Mouse (Mus musculus): Measurements from ENCODE around the gene Gm37240. TPM values are rescaled to one million over a fixed set of nuclear protein-coding genes. Genes with fewer than 3 reads are reported as not detected.
A peak's percentile ranks its signal among the peaks of the same experiment; 100 is the strongest.

Gene Gm37240
- total and polyA plus RNA-seq, 3 experiments: not detected

DNA sequence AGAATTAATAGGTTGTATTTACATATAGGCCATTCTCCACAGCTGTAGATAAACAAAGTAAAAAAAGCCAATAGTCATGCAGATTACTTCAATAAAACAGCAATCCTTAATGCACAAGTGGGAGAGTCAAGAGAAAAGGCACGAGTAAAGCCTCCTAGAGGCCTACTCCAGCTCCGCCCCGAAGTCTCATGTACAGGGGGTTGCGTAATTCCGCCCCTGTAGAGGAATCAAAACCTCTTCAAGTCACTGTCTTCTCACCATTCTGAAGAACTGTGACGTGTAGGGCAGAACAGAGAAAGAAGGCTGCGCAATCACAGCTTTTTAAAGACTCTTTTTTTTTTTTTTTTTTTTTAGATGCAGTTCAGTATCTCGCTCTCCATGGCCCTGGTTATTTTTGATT is 393.5 kb downstream of the Gm37240 start:
- no peaks in the 10 kb centered on the region for H3K9me3 ChIP-seq (replicated peaks)
- TF ChIP-seq GATA2 (IDR thresholded peaks at IDR 0.05; ENCODE audit: borderline replicate concordance, low read depth, low read length): no peak
- H3K4me3 ChIP-seq (ENCODE audit: low read depth, low read length): no peak overlapping the region
- DNase-seq (ENCODE audit: low spot score) (no peak), ATAC-seq (ENCODE audit: extremely low read depth, insufficient number of reproducible peaks, low FRiP score, poor library complexity, severe bottlenecking) (no peak)
- H3K4me1 ChIP-seq (ENCODE audit: insufficient read depth, low read depth, low read length): no peaks in the 10 kb centered on the region
- no peaks in the 10 kb centered on the region for H3K36me3 ChIP-seq (replicated peaks)
- peaks cover 5% of the 10 kb centered on the region; the same call in 1 of the 2 replicates for H3K27me3 ChIP-seq (ENCODE audit: insufficient read depth, low read length)

DNA sequence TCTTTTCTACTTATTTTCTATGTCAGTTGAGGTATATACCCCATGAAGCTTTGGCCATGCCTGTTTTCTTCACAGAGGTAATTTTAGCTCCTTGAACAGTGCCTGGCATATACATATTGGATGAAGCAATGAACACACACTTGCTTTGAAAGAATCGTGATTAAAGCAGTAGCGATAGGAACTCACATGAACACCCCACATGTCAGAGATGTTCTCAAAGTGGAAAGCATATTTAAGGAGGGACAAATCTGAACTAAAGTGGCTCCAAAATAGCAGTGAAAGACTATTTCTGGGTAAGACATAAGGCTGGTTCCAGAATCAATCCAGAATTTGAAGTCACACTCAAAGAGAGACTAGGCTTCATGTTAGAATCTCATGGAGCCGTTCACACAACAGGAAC is 397.1 kb downstream of the Gm37240 start:
- TF ChIP-seq GATA2 (IDR thresholded peaks at IDR 0.05; ENCODE audit: borderline replicate concordance, low read depth, low read length): no peak
- TF ChIP-seq GATA1 (IDR thresholded peaks at IDR 0.05; ENCODE audit: borderline replicate concordance, low read length): no peak
- TF ChIP-seq CTCF (IDR thresholded peaks at IDR 0.05; ENCODE audit: low read depth, low read length): no peak
- TF ChIP-seq TAL1 (conservative IDR thresholded peaks at IDR 0.05; ENCODE audit: low read depth, low read length): no peak
- TF ChIP-seq POLR2AphosphoS5 (IDR thresholded peaks at IDR 0.05; ENCODE audit: insufficient replicate concordance, low read depth, low read length): no peak
- peaks cover 5% of the 10 kb centered on the region; the same call in 1 of the 2 replicates for H3K27me3 ChIP-seq (ENCODE audit: insufficient read depth, low read length)
- H3K4me3 ChIP-seq (ENCODE audit: low read depth, low read length): no peak overlapping the region
- no peaks in the 10 kb centered on the region for H3K9me3 ChIP-seq (replicated peaks)
- H3K4me1 ChIP-seq (ENCODE audit: insufficient read depth, low read depth, low read length): no peaks in the 10 kb centered on the region
- ATAC-seq (ENCODE audit: extremely low read depth, insufficient number of reproducible peaks, low FRiP score, poor library complexity, severe bottlenecking) (no peak), DNase-seq (ENCODE audit: low spot score) (no peak)
- no peaks in the 10 kb centered on the region for H3K36me3 ChIP-seq (replicated peaks)

DNA sequence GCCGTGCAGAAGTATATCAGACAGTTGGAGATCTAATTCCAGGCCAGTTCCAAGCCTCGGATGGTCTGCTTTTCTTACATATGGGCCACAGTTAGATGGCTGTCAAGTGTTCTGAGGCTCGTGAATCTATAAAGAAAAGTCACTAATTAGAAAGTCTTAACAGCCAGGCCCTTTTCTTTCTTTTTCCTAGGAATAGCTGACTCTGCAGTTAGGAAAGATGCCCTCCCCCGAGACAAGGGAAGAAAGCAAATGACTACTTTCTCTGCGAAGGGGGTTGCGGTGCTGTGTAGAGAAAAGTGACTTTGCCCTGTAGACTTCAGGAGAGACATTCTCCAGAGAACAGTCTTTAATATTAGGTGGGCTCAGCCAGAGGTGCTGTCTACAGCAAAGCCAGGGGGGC is 399.9 kb downstream of the Gm37240 start:
- no peaks in the 10 kb centered on the region for H3K36me3 ChIP-seq (replicated peaks)
- no peaks in the 10 kb centered on the region for H3K9me3 ChIP-seq (replicated peaks)
- TF ChIP-seq GATA2 (IDR thresholded peaks at IDR 0.05; ENCODE audit: borderline replicate concordance, low read depth, low read length) (no peak), CTCF (IDR thresholded peaks at IDR 0.05; ENCODE audit: low read depth, low read length) (no peak), POLR2AphosphoS5 (IDR thresholded peaks at IDR 0.05; ENCODE audit: insufficient replicate concordance, low read depth, low read length) (no peak), GATA1 (IDR thresholded peaks at IDR 0.05; ENCODE audit: borderline replicate concordance, low read length) (no peak), TAL1 (conservative IDR thresholded peaks at IDR 0.05; ENCODE audit: low read depth, low read length) (no peak)
- no peaks in the 10 kb centered on the region for H3K4me1 ChIP-seq (ENCODE audit: insufficient read depth, low read depth, low read length)
- peaks cover 5% of the 10 kb centered on the region; the same call in 1 of the 2 replicates for H3K27me3 ChIP-seq (ENCODE audit: insufficient read depth, low read length)
- ATAC-seq (ENCODE audit: extremely low read depth, insufficient number of reproducible peaks, low FRiP score, poor library complexity, severe bottlenecking) (no peak), DNase-seq (ENCODE audit: low spot score) (no peak)
- H3K4me3 ChIP-seq (ENCODE audit: low read depth, low read length): no peak overlapping the region

DNA sequence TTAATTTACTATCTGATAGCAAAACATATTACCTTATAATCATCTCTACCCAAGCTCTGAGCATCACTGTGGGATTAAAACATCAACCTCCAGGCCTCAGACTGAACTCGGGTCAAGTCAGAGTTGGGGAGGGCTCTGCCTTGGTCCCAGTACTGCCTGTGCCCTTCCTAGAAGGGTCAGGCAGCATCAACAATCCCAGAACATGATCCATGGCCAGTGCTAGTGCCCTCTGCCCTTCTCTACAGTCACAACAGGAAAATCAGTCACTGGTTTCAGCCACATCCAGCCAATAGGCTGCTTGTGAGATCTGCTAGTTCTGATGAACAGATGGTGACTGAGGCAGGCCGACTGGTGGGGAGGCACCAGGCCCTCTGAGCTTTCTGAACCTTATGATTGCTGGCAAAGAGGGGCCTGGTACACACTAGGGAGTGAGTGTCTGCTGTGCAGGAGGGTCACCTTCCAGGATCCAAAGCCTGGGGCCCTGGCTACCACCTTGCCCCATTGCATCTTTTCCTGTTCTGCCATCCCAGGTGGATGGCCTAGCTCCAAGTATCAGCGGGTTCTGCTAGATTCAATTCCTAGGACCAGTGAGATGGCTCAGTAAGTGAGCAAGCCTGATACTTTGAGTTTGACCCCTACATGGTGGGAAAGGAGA is 401.7 kb downstream of the Gm37240 start:
- Histone ChIP-seq H3K4me1 (ENCODE audit: insufficient read depth, low read depth, low read length) (no peaks in the 10 kb centered on the region), H3K9me3 (replicated peaks) (no peaks in the 10 kb centered on the region), H3K27me3 (ENCODE audit: insufficient read depth, low read length) (peaks cover 5% of the 10 kb centered on the region; the same call in 1 of the 2 replicates), H3K4me3 (ENCODE audit: low read depth, low read length) (no peak overlapping the region), H3K36me3 (replicated peaks) (no peaks in the 10 kb centered on the region)
- ATAC-seq (ENCODE audit: extremely low read depth, insufficient number of reproducible peaks, low FRiP score, poor library complexity, severe bottlenecking) (no peak), DNase-seq (ENCODE audit: low spot score) (no peak)
- TF ChIP-seq GATA1 (IDR thresholded peaks at IDR 0.05; ENCODE audit: borderline replicate concordance, low read length) (no peak), GATA2 (IDR thresholded peaks at IDR 0.05; ENCODE audit: borderline replicate concordance, low read depth, low read length) (no peak), CTCF (IDR thresholded peaks at IDR 0.05; ENCODE audit: low read depth, low read length) (no peak), TAL1 (conservative IDR thresholded peaks at IDR 0.05; ENCODE audit: low read depth, low read length) (no peak), POLR2AphosphoS5 (IDR thresholded peaks at IDR 0.05; ENCODE audit: insufficient replicate concordance, low read depth, low read length) (no peak)

DNA sequence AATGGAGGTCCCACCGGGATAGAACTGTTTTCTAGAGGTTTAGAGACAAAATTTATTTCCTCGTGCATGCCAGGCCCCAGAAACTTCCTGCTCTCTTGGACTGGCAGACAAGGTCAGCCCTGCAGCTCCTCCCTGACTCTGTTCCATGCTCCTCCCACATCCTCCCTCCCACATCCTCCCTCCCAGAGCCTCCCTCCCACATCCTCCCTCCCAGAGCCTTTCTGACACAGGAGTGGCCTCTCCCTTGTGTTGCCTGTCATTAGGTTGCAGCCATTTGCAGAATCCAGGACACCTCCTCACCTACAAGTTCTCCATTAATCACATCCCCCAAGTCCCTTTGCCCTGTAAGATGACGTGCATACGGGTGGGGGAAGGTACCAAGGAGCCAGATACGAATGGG is 404.7 kb downstream of the Gm37240 start:
- Histone ChIP-seq H3K36me3 (replicated peaks) (no peaks in the 10 kb centered on the region), H3K4me1 (ENCODE audit: insufficient read depth, low read depth, low read length) (no peaks in the 10 kb centered on the region), H3K4me3 (ENCODE audit: low read depth, low read length) (no peak overlapping the region), H3K27me3 (ENCODE audit: insufficient read depth, low read length) (peaks cover 5% of the 10 kb centered on the region; the same call in 1 of the 2 replicates), H3K9me3 (replicated peaks) (no peaks in the 10 kb centered on the region)
- DNase-seq (ENCODE audit: low spot score) (no peak), ATAC-seq (ENCODE audit: extremely low read depth, insufficient number of reproducible peaks, low FRiP score, poor library complexity, severe bottlenecking) (no peak)
- TF ChIP-seq GATA1 (IDR thresholded peaks at IDR 0.05; ENCODE audit: borderline replicate concordance, low read length) (no peak), CTCF (IDR thresholded peaks at IDR 0.05; ENCODE audit: low read depth, low read length) (no peak), GATA2 (IDR thresholded peaks at IDR 0.05; ENCODE audit: borderline replicate concordance, low read depth, low read length) (no peak), TAL1 (conservative IDR thresholded peaks at IDR 0.05; ENCODE audit: low read depth, low read length) (no peak), POLR2AphosphoS5 (IDR thresholded peaks at IDR 0.05; ENCODE audit: insufficient replicate concordance, low read depth, low read length) (no peak)

DNA sequence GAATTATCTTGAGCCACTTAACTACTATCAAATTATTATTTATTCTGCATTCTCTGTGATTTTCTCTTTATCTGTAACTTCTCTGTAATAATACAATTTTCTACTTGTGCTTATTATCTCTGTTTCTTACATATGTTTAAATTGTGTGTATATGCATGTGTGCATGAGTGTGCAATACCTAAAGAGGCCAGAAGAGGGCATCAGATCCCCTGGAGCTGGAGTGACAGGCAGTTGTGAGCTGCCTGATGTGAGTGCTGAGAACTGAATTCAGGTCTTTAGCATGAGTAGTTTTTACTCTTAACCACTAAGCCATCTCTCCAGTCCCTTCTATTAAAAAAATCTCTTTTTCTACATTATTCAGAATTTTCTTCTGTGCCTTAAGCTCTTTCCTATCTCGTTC is 406.7 kb downstream of the Gm37240 start:
- H3K4me3 ChIP-seq (ENCODE audit: low read depth, low read length): no peak overlapping the region
- H3K36me3 ChIP-seq (replicated peaks): no peaks in the 10 kb centered on the region
- ATAC-seq (ENCODE audit: extremely low read depth, insufficient number of reproducible peaks, low FRiP score, poor library complexity, severe bottlenecking) (no peak), DNase-seq (ENCODE audit: low spot score) (no peak)
- TF ChIP-seq POLR2AphosphoS5 (IDR thresholded peaks at IDR 0.05; ENCODE audit: insufficient replicate concordance, low read depth, low read length) (no peak), GATA2 (IDR thresholded peaks at IDR 0.05; ENCODE audit: borderline replicate concordance, low read depth, low read length) (no peak), CTCF (IDR thresholded peaks at IDR 0.05; ENCODE audit: low read depth, low read length) (peak; percentile 13; the same call in 1 of the 2 replicates), TAL1 (conservative IDR thresholded peaks at IDR 0.05; ENCODE audit: low read depth, low read length) (no peak), GATA1 (IDR thresholded peaks at IDR 0.05; ENCODE audit: borderline replicate concordance, low read length) (no peak)
- H3K27me3 ChIP-seq (ENCODE audit: insufficient read depth, low read length): peaks cover 2% of the 10 kb centered on the region; the same call in 1 of the 2 replicates
- H3K4me1 ChIP-seq (ENCODE audit: insufficient read depth, low read depth, low read length): no peaks in the 10 kb centered on the region
- no peaks in the 10 kb centered on the region for H3K9me3 ChIP-seq (replicated peaks)
